In genomic region chr1:61372581-61372980, GRCm38 (mm10) we compare ENCODE assay signal across 18 mouse cellular contexts.
DNase-seq lines count a peak whose midpoint lies in the region; ATAC-seq and TF ChIP-seq lines count a peak whose summit lies in the region.
"Had no signal": no experiment of that assay in that cellular context is flagged by ENCODE, and none has a peak within 500 bp of the region (broad histone marks: within the 10 kb centered on the region; RNA-seq: fewer than 3 reads in every experiment).

No protein-coding gene starts in this region.

- no peak for TF ChIP-seq POLR2A in heart, adult 2 months (IDR thresholded peaks at IDR 0.05; ENCODE audit: insufficient read depth, low read depth, low read length)

- H3K36me3 ChIP-seq in heart, adult 2 months (ENCODE audit: control insufficient read depth, insufficient read depth, low read length), result no peaks in the 10 kb centered on the region
- H3K36me3 ChIP-seq in liver, embryonic 13.5 days, result no peaks in the 10 kb centered on the region
- H3K36me3 ChIP-seq in liver, postnatal 0 days (replicated peaks; ENCODE audit: insufficient read depth, low read length), result no peaks in the 10 kb centered on the region
- H3K36me3 ChIP-seq: embryonic facial prominence, embryonic 15.5 days; forebrain, embryonic 12.5 days; heart, embryonic 10.5 days; hindbrain, embryonic 13.5 days had no signal

- no peak overlapping the region for H3K9ac ChIP-seq in heart, adult 2 months (ENCODE audit: low read depth, low read length)
- H3K9ac ChIP-seq in liver, embryonic 13.5 days, result no peak overlapping the region
- H3K9ac ChIP-seq in liver, postnatal 0 days (replicated peaks), result no peak overlapping the region
- H3K9ac ChIP-seq: embryonic facial prominence, embryonic 15.5 days; forebrain, embryonic 12.5 days; hindbrain, embryonic 13.5 days had no signal

- no peak for TF ChIP-seq EP300 in heart, adult 2 months (IDR thresholded peaks at IDR 0.05; ENCODE audit: insufficient read depth, low read depth, low read length)
- 0 out of 2 replicates have a peak, but pooled peaks have one; percentile 17 for TF ChIP-seq EP300 in liver, postnatal 0 days (IDR thresholded peaks at IDR 0.05; ENCODE audit: low read depth)

- no peak overlapping the region for H3K4me3 ChIP-seq in heart, adult 2 months
- no peak overlapping the region for H3K4me3 ChIP-seq in liver, embryonic 13.5 days (replicated peaks)
- H3K4me3 ChIP-seq in liver, postnatal 0 days (ENCODE audit: low read depth, low read length), result no peak overlapping the region
- H3K4me3 ChIP-seq: embryonic facial prominence, embryonic 15.5 days; forebrain, embryonic 12.5 days; heart, embryonic 10.5 days; hindbrain, embryonic 13.5 days had no signal

- intact Hi-C loops in heart, adult 2 months (cut with DNase I), result no loop called here

- peak; percentile 44 for DNase-seq in heart, adult 11 months
- no peak for DNase-seq in heart, adult 2 months
- DNase-seq in liver, embryonic 13.5 days, result peak; percentile 18
- no peak for DNase-seq in liver, postnatal 0 days
- no peak for DNase-seq in adrenal gland, adult 8-10 months
- no peak for DNase-seq in frontal cortex, postnatal 10 days (ENCODE audit: low spot score in 2 of 2)
- DNase-seq in heart, adult 8-10 months (ENCODE audit: low spot score), result no peak
- DNase-seq: adrenal gland, postnatal 25 days; cerebellum, adult 2 months; embryo, embryonic 11 days; gastrocnemius, postnatal 14 days; heart, postnatal 10 days had no signal

- peak; percentile 82 for ATAC-seq in liver, embryonic 13.5 days (ENCODE audit: low read depth)
- 0 out of 2 replicates have a peak, but pooled peaks have one; percentile 28 for ATAC-seq in liver, postnatal 0 days
- ATAC-seq: forebrain, embryonic 16.5 days; hindbrain, postnatal 0 days had no signal

- 0 out of 2 replicates have a peak overlapping the region, but pooled peaks have one; percentile 22 for H3K4me2 ChIP-seq in liver, embryonic 13.5 days
- H3K4me2 ChIP-seq in liver, postnatal 0 days (ENCODE audit: low read depth, low read length), result no peak overlapping the region
- H3K4me2 ChIP-seq: embryonic facial prominence, embryonic 15.5 days; forebrain, embryonic 12.5 days; hindbrain, embryonic 13.5 days had no signal

- 0 out of 2 replicates have a peak, but pooled peaks cover 3% of the 10 kb centered on the region for H3K9me3 ChIP-seq in liver, embryonic 13.5 days (replicated peaks)
- H3K9me3 ChIP-seq in liver, postnatal 0 days (ENCODE audit: low read length), result no peaks in the 10 kb centered on the region
- H3K9me3 ChIP-seq: embryonic facial prominence, embryonic 15.5 days; hindbrain, embryonic 13.5 days had no signal

- 50% methylated on average over 4 of the region's 4 CpGs for WGBS in heart, adult 2 months
- 31% methylated on average over 4 of the region's 4 CpGs for WGBS in liver, embryonic 13.5 days (ENCODE audit: insufficient replicate concordance)
- WGBS in liver, postnatal 0 days (ENCODE audit: insufficient replicate concordance), result 51% methylated on average over 4 of the region's 4 CpGs

- no peaks in the 10 kb centered on the region for H3K79me2 ChIP-seq in heart, adult 2 months (replicated peaks; ENCODE audit: control insufficient read depth, insufficient read depth, low read length)

- TF ChIP-seq CTCF in heart, adult 2 months (IDR thresholded peaks at IDR 0.05), result no peak
- no peak for TF ChIP-seq CTCF in liver, postnatal 0 days (IDR thresholded peaks at IDR 0.05; ENCODE audit: low read depth)

- peaks cover 15% of the 10 kb centered on the region for H3K4me1 ChIP-seq in heart, adult 2 months (ENCODE audit: control insufficient read depth, insufficient read depth, low read length)
- peaks cover 28% of the 10 kb centered on the region for H3K4me1 ChIP-seq in liver, embryonic 13.5 days (replicated peaks)
- no peaks in the 10 kb centered on the region for H3K4me1 ChIP-seq in liver, postnatal 0 days (ENCODE audit: insufficient read depth)
- H3K4me1 ChIP-seq: forebrain, embryonic 12.5 days had no signal

- H3K27me3 ChIP-seq in heart, adult 2 months (ENCODE audit: control insufficient read depth, insufficient read depth, low read length), result no peaks in the 10 kb centered on the region
- H3K27me3 ChIP-seq in liver, embryonic 13.5 days, result no peaks in the 10 kb centered on the region
- H3K27me3 ChIP-seq in liver, postnatal 0 days (ENCODE audit: insufficient read depth, low read length), result no peaks in the 10 kb centered on the region
- H3K27me3 ChIP-seq: embryonic facial prominence, embryonic 15.5 days; forebrain, embryonic 12.5 days; hindbrain, embryonic 13.5 days had no signal

- H3K27ac ChIP-seq in heart, adult 2 months, result no peak overlapping the region
- peak overlapping the region; percentile 75 for H3K27ac ChIP-seq in liver, embryonic 13.5 days
- H3K27ac ChIP-seq in liver, postnatal 0 days (ENCODE audit: low read depth), result no peak overlapping the region
- H3K27ac ChIP-seq: embryonic facial prominence, embryonic 15.5 days; forebrain, embryonic 12.5 days; hindbrain, embryonic 13.5 days; hindbrain, postnatal 0 days had no signal

Comparison
In these comparisons a context has a peak if more than half of its experiments do, and no peak if none do; other contexts are left out.
1. DNase-seq: peak in heart, adult 11 months (single experiment) and liver, embryonic 13.5 days (single experiment); none in heart, adult 2 months (0 of 2), liver, postnatal 0 days (single experiment), adrenal gland, adult 8-10 months (single experiment), frontal cortex, postnatal 10 days (0 of 2) and heart, adult 8-10 months (single experiment).